Mouse (Mus musculus): ENCODE data around the gene Fkbp8. TPM values are rescaled to one million over a fixed set of nuclear protein-coding genes. Genes with fewer than 3 reads are reported as not detected.

Gene Fkbp8
- polyA plus RNA-seq, 1 experiment from 2014 or later: 357 TPM

DNA sequence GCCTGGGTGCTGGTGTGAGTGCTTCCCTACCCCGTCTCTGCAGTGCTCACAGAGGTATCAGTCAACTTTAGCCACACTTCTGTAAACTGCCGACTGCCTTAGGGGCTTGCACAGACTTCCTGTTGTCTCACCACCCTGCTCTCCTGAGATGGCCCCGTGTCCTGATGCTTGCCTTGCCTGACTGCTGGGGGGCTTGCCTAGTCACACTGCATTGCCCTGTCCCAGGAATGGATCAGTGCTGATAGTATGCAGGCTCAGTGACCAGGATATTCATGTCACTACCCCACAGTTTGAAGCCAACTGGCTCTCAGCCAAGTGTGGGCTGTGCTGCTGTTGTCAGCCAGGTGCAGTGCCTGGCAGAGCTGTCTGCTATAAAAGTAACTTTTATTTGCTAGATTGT is 38.0 kb downstream of the Fkbp8 start:
- Histone ChIP-seq H3K27me3 (no peaks in the 10 kb centered on the region), H3K4me2 (no peak overlapping the region), H3K9me3 (replicated peaks) (no peaks in the 10 kb centered on the region), H3K4me1 (peaks cover 13% of the 10 kb centered on the region), H3K36me3 (ENCODE audit: poor library complexity, severe bottlenecking) (no peaks in the 10 kb centered on the region), H3K27ac (no peak overlapping the region), H3K9ac (0 out of 2 replicates have a peak overlapping the region, but pooled peaks have one; percentile 8), H3K4me3 (no peak overlapping the region)
- WGBS: 78% methylated on average over 3 of the region's 3 CpGs
- no peak for ATAC-seq

DNA sequence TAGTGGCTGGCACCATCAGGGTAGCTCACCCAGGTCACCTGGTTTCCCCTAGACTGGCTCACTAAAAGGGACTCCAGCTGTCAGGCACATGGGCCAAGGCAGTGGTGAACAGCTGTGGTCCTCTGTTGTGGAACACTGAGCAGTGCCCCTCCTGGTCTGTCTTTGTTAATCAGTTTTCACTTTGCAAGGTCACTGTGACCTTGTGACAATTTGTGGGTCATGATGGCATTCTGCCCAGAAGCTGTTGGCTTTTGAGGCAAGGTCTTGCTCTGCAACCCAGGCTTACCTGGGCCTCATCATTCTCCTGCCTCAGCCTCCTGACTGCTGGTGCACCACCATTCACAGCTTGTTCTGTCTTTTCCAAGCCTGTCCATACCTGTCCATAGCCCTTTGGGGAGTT is 42.8 kb downstream of the Fkbp8 start:
- Histone ChIP-seq H3K9me3 (replicated peaks) (no peaks in the 10 kb centered on the region; the same call in 1 of the 2 replicates), H3K27ac (no peak overlapping the region), H3K4me2 (no peak overlapping the region), H3K27me3 (no peaks in the 10 kb centered on the region), H3K4me3 (no peak overlapping the region), H3K9ac (no peak overlapping the region), H3K36me3 (ENCODE audit: poor library complexity, severe bottlenecking) (peaks cover 24% of the 10 kb centered on the region), H3K4me1 (peaks cover 6% of the 10 kb centered on the region)
- no peak for ATAC-seq

DNA sequence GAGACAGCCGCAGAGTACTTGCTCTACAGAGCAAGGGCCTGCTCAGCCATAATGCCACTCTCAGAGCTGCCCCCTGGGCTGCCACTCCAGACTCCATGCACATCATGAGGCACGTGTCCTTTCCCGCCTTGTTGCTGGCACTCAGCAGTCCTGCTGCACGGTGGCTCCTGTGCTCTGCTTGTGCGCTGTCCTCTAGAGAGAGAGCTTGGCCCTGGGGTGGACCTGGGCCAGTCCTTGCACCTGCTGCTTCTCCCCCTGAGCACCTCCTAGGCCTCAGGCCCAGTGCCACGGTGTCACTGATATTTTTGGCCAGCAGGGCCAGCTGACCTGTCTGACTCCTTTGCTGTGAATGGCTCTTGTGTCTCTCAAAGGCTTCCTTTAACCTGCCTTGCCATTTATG is 43.5 kb downstream of the Fkbp8 start:
- Histone ChIP-seq H3K36me3 (ENCODE audit: poor library complexity, severe bottlenecking) (peaks cover 25% of the 10 kb centered on the region), H3K27ac (no peak overlapping the region), H3K9ac (no peak overlapping the region), H3K4me1 (no peaks in the 10 kb centered on the region), H3K4me3 (no peak overlapping the region), H3K9me3 (replicated peaks) (no peaks in the 10 kb centered on the region; the same call in 1 of the 2 replicates), H3K27me3 (no peaks in the 10 kb centered on the region), H3K4me2 (no peak overlapping the region)
- WGBS: 82% methylated on average over 6 of the region's 6 CpGs
- no peak for ATAC-seq

DNA sequence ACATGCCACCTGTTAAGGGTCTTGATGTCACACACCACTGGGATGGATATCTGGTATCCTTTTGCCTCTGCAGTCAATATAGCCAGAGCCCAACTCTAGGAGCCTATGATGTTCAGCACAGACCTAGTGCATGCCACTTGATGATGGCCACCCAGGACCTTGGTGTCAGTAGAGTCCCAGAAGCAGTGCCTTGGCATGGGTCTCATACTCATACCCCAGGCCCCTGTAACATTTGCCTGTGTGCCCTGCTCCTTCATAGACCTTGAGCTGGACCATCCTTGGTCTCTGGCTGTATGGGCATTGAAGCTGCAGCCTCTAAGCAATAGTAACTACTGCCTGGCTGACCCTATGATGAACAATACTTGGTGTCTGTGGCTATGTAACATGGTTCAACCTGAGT is 46.8 kb downstream of the Fkbp8 start:
- Histone ChIP-seq H3K27me3 (no peaks in the 10 kb centered on the region), H3K9ac (no peak overlapping the region), H3K36me3 (ENCODE audit: poor library complexity, severe bottlenecking) (peaks cover 44% of the 10 kb centered on the region), H3K27ac (no peak overlapping the region), H3K4me2 (no peak overlapping the region), H3K4me1 (no peaks in the 10 kb centered on the region), H3K4me3 (no peak overlapping the region), H3K9me3 (replicated peaks) (no peaks in the 10 kb centered on the region; the same call in 1 of the 2 replicates)
- no peak for ATAC-seq

DNA sequence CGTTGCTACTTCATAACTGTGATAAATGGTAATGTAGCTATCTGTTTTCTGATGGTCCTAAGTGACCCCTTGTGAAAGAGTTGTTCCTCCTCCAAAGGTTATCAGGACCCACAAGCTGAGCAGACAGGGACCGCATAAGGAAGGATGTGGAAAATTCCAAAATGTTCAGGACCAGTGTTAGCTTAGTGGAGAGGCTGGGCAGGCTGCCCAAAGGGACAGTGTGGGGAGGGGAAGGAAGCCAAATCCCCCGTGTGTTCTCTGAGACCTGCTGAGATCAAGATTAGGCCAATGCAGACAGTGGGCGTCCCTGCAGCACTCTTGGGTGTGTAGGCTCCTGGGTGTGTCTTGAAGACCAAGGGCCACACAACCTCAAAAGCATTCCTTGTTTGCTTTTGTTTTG is 47.4 kb downstream of the Fkbp8 start:
- no peak for ATAC-seq
- WGBS: 93% methylated on average over 4 of the region's 4 CpGs

DNA sequence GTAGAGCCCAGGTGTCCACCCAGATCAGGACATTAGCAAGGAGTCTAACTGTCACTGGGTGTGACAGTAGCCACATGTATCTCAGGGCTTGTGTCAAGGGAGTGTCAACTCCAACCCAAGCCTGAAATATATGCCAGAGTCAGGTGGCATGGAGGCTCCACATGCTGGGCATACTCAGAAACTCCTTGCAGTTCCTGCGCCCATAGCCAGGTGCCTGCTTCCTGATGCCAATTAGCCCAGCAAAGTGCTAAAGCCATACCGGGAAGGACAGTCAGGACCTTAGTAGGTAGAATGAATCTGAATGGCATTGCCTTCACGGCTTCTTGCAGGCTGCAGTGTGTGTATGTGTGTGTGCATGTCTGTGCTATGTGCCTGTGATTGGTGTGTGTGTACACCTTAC is 49.7 kb downstream of the Fkbp8 start:
- Histone ChIP-seq H3K27ac (no peak overlapping the region), H3K27me3 (no peaks in the 10 kb centered on the region), H3K9me3 (replicated peaks) (no peaks in the 10 kb centered on the region; the same call in 1 of the 2 replicates), H3K4me1 (no peaks in the 10 kb centered on the region), H3K4me2 (no peak overlapping the region), H3K9ac (no peak overlapping the region), H3K4me3 (no peak overlapping the region), H3K36me3 (ENCODE audit: poor library complexity, severe bottlenecking) (peaks cover 69% of the 10 kb centered on the region)
- ATAC-seq: no peak
- WGBS: 99% methylated on average over 3 of the region's 3 CpGs

More for the DNA sequence above, 47.4 kb downstream of the Fkbp8 start:
- Histone ChIP-seq H3K27ac (no peak overlapping the region), H3K36me3 (ENCODE audit: poor library complexity, severe bottlenecking) (peaks cover 46% of the 10 kb centered on the region), H3K4me3 (no peak overlapping the region), H3K9me3 (replicated peaks) (no peaks in the 10 kb centered on the region; the same call in 1 of the 2 replicates), H3K4me2 (no peak overlapping the region), H3K4me1 (no peaks in the 10 kb centered on the region), H3K27me3 (no peaks in the 10 kb centered on the region), H3K9ac (no peak overlapping the region)

DNA sequence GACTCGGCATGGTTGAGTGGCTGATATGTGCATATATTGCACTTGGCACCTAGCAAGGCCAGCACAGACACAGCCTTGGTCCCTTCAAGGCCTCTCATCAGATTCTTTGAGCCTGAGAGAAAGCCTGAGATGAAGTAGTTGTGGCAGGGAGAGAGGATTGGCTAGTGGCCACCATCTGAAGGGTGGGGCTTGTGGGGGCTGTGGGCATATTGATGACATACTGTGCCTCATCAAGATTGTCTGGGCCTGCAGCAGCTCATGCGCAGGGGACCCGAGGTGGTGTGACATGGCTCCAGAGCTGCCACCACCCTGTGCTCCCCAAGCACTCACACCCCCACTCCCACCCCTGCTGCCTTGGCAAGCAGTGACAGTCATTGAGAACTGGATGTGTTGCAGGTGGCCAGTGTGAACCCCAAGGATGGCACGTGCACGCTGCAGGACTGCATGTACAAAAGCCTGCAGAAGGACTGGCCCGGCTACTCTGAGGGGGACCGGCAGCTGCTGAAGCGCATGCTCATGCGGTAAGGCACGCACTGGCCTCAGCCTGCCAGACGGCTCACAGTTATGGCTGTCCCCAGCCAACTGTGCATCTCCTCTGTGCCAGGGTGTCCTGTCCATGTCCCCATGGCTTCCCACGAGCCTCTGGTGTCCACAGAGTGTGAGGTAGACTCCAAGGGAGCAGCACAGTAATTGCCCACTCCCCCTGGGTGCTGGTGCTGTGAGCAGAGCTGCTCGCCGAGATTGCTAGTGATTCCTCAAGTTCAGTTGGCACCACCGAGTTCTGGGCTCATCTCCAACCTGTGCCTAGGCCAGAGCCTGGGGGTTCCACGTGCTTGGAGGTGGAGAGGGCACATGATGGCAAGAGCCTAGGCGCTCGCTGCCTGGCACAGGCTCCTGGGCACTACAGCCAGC is 56.2 kb downstream of the Fkbp8 start:
- Histone ChIP-seq H3K4me3 (no peak overlapping the region), H3K4me1 (no peaks in the 10 kb centered on the region), H3K9me3 (replicated peaks) (no peaks in the 10 kb centered on the region), H3K9ac (no peak overlapping the region), H3K27me3 (no peaks in the 10 kb centered on the region), H3K4me2 (no peak overlapping the region), H3K36me3 (ENCODE audit: poor library complexity, severe bottlenecking) (peaks cover 94% of the 10 kb centered on the region), H3K27ac (no peak overlapping the region)
- 88% methylated on average over 18 of the region's 18 CpGs for WGBS
- ATAC-seq: 0 out of 2 replicates have a peak, but pooled peaks have one; percentile 28

DNA sequence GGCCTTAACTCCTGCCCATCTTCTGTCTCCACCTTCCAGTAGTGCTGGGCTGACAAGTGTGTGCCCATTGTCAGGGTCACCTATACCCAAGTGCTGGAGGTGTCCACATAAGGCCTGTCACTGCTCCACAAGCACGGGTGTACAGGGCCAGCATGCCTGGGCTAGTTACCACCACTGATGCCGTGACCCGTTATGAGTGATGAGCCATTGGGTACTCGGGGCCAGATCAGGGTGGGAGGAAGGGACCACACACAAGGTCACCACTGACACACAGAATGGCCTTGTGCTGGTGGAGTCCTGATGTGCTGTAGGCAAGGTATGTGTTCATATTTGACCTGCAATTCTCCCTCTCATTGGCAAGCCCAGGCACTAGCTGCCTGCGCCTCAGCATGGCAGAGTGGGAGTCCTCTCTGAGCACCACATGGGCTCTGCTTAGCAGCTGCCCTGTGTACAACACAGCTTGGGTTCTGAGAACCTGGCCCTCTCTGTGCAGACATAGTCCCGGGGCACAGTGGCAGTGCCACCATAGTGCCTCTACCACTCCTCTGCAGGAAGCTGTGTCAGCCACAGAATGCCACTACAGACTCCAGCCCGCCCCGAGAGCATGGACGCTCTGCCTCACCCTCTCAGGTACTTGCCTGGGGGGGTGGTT is 57.2 kb downstream of the Fkbp8 start:
- Histone ChIP-seq H3K9ac (no peak overlapping the region), H3K27ac (no peak overlapping the region), H3K36me3 (ENCODE audit: poor library complexity, severe bottlenecking) (peaks cover 97% of the 10 kb centered on the region), H3K9me3 (replicated peaks) (no peaks in the 10 kb centered on the region), H3K4me1 (no peaks in the 10 kb centered on the region), H3K4me3 (no peak overlapping the region), H3K27me3 (no peaks in the 10 kb centered on the region), H3K4me2 (no peak overlapping the region)
- 95% methylated on average over 9 of the region's 9 CpGs for WGBS
- no peak for ATAC-seq

Other genes with a start within 250 kb of the Fkbp8 start
- gene Homer3, start 244.9 kb upstream of the Fkbp8 start, polyA plus RNA-seq (2015; fragmentation: Nextera tagmentation; extraction: Ambion mirVana): 65.0 and 66.0 TPM in 2 replicates
- gene Ddx49, start 225.2 kb upstream of the Fkbp8 start, polyA plus RNA-seq (2015; fragmentation: Nextera tagmentation; extraction: Ambion mirVana): 52.4 and 53.7 TPM in 2 replicates
- gene Cope, start 225.2 kb upstream of the Fkbp8 start, polyA plus RNA-seq (2015; fragmentation: Nextera tagmentation; extraction: Ambion mirVana): 268 and 274 TPM in 2 replicates
- 18.2 and 20.1 TPM in 2 replicates for gene Cers1, start 211.9 kb upstream of the Fkbp8 start, polyA plus RNA-seq (2015; fragmentation: Nextera tagmentation; extraction: Ambion mirVana)
- 0.89 and 2.5 TPM in 2 replicates for gene Gdf1, start 197.9 kb upstream of the Fkbp8 start, polyA plus RNA-seq (2015; fragmentation: Nextera tagmentation; extraction: Ambion mirVana)
- gene Upf1, start 174.4 kb upstream of the Fkbp8 start, polyA plus RNA-seq (2015; fragmentation: Nextera tagmentation; extraction: Ambion mirVana): 14.2 and 16.3 TPM in 2 replicates
- gene Comp, start 154.2 kb upstream of the Fkbp8 start, polyA plus RNA-seq (2015; fragmentation: Nextera tagmentation; extraction: Ambion mirVana): 0.18 and 0.35 TPM in 2 replicates
- 23.4 and 28.2 TPM in 2 replicates for gene Crtc1, start 88.1 kb upstream of the Fkbp8 start, polyA plus RNA-seq (2015; fragmentation: Nextera tagmentation; extraction: Ambion mirVana)
- gene Klhl26, start 50.8 kb upstream of the Fkbp8 start, polyA plus RNA-seq (2015; fragmentation: Nextera tagmentation; extraction: Ambion mirVana): 15.3 and 16.4 TPM in 2 replicates
- 32.5 and 38.0 TPM in 2 replicates for gene Tmem59l, start 40.4 kb upstream of the Fkbp8 start, polyA plus RNA-seq (2015; fragmentation: Nextera tagmentation; extraction: Ambion mirVana)
- gene Crlf1, start 34.6 kb upstream of the Fkbp8 start, polyA plus RNA-seq (2015; fragmentation: Nextera tagmentation; extraction: Ambion mirVana): 0.86 and 0.92 TPM in 2 replicates
- gene Rex1bd, start 21.0 kb upstream of the Fkbp8 start, polyA plus RNA-seq (2015; fragmentation: Nextera tagmentation; extraction: Ambion mirVana): 150 and 154 TPM in 2 replicates
- gene Uba52, start 16.9 kb upstream of the Fkbp8 start, polyA plus RNA-seq (2015; fragmentation: Nextera tagmentation; extraction: Ambion mirVana): 812 and 920 TPM in 2 replicates
- gene Kxd1, start 232 bp downstream of the Fkbp8 start, polyA plus RNA-seq (2015; fragmentation: Nextera tagmentation; extraction: Ambion mirVana): 52.5 and 53.6 TPM in 2 replicates
- 16.5 and 16.6 TPM in 2 replicates for gene Ell, start 11.7 kb downstream of the Fkbp8 start, polyA plus RNA-seq (2015; fragmentation: Nextera tagmentation; extraction: Ambion mirVana)
- gene Isyna1, start 66.6 kb downstream of the Fkbp8 start, polyA plus RNA-seq (2015; fragmentation: Nextera tagmentation; extraction: Ambion mirVana): 87.1 and 105 TPM in 2 replicates
- gene Ssbp4, start 81.1 kb downstream of the Fkbp8 start, polyA plus RNA-seq (2015; fragmentation: Nextera tagmentation; extraction: Ambion mirVana): 81.9 and 101 TPM in 2 replicates
- 0.65 and 0.68 TPM in 2 replicates for gene Lrrc25, start 88.4 kb downstream of the Fkbp8 start, polyA plus RNA-seq (2015; fragmentation: Nextera tagmentation; extraction: Ambion mirVana)
- 0.15 TPM in 1 of 2 replicates, not detected in the other for gene Gdf15, start 104.7 kb downstream of the Fkbp8 start, polyA plus RNA-seq (2015; fragmentation: Nextera tagmentation; extraction: Ambion mirVana)
- 64.6 and 80.8 TPM in 2 replicates for gene Pgpep1, start 132.7 kb downstream of the Fkbp8 start, polyA plus RNA-seq (2015; fragmentation: Nextera tagmentation; extraction: Ambion mirVana)
- 238 and 239 TPM in 2 replicates for gene Lsm4, start 145.5 kb downstream of the Fkbp8 start, polyA plus RNA-seq (2015; fragmentation: Nextera tagmentation; extraction: Ambion mirVana)
- 58.6 and 68.8 TPM in 2 replicates for gene Jund, start 171.2 kb downstream of the Fkbp8 start, polyA plus RNA-seq (2015; fragmentation: Nextera tagmentation; extraction: Ambion mirVana)
- gene Iqcn, start 175.7 kb downstream of the Fkbp8 start, polyA plus RNA-seq (2015; fragmentation: Nextera tagmentation; extraction: Ambion mirVana): 0.05 and 0.11 TPM in 2 replicates
- gene Gm3336, start 190.8 kb downstream of the Fkbp8 start, polyA plus RNA-seq (2015; fragmentation: Nextera tagmentation; extraction: Ambion mirVana): not detected in 2 replicates
- gene Pde4c, start 196.0 kb downstream of the Fkbp8 start, polyA plus RNA-seq (2015; fragmentation: Nextera tagmentation; extraction: Ambion mirVana): 0.10 TPM in 1 of 2 replicates, not detected in the other
- 180 and 188 TPM in 2 replicates for gene Rab3a, start 227.0 kb downstream of the Fkbp8 start, polyA plus RNA-seq (2015; fragmentation: Nextera tagmentation; extraction: Ambion mirVana)
- gene Mpv17l2, start 233.2 kb downstream of the Fkbp8 start, polyA plus RNA-seq (2015; fragmentation: Nextera tagmentation; extraction: Ambion mirVana): 44.8 and 48.0 TPM in 2 replicates
- gene Pik3r2, start 249.0 kb downstream of the Fkbp8 start, polyA plus RNA-seq (2015; fragmentation: Nextera tagmentation; extraction: Ambion mirVana): 84.3 and 84.6 TPM in 2 replicates

All from forebrain, embryonic 13.5 days (tissue).